Mouse (Mus musculus) liver, adult 2 months (tissue): Measurements from ENCODE around the gene Ap1b1. TPM values are rescaled to one million over a fixed set of nuclear protein-coding genes. Genes with fewer than 3 reads are reported as not detected.

Experiments used
- DNase-seq: peaks from one replicate; pipeline ENCODE4 v3.0.0-alpha.2; 2011; ENCODE audit warnings: low read depth, low spot score; ENCODE audit errors: extremely low read depth
- H3K27ac ChIP-seq: fragments of 200-500 bp; replicated peaks from 2 replicates; pipeline ENCODE4 v1.5.1; 2012; ENCODE audit warnings: low read depth, mild to moderate bottlenecking, control low read depth, inconsistent platforms, low read length; ENCODE audit not compliant: insufficient read depth
- H3K27me3 ChIP-seq: fragments of 200-500 bp; 2 replicates; pipeline ENCODE4 v1.6.1; 2012; ENCODE audit warnings: mild to moderate bottlenecking, moderate library complexity, low read length, inconsistent platforms; ENCODE audit not compliant: control insufficient read depth, insufficient read depth
- H3K36me3 ChIP-seq: fragments of 200-500 bp; 2 replicates; pipeline ENCODE4 v1.6.1; 2012; ENCODE audit warnings: low read length, inconsistent platforms; ENCODE audit not compliant: control insufficient read depth, insufficient read depth
- H3K4me1 ChIP-seq: fragments of 200-500 bp; 2 replicates; pipeline ENCODE4 v1.6.1; 2011; ENCODE audit warnings: low read length; ENCODE audit not compliant: control insufficient read depth, insufficient read depth
- H3K4me3 ChIP-seq: fragments of 200-500 bp; 2 replicates; pipeline ENCODE4 v1.5.1; 2011; ENCODE audit warnings: low read depth, mild to moderate bottlenecking, control low read depth, low read length, moderate library complexity; ENCODE audit not compliant: insufficient read depth
- H3K79me2 ChIP-seq: fragments of 200-500 bp; 2 replicates; pipeline ENCODE4 v1.6.1; 2012; ENCODE audit warnings: inconsistent platforms, mild to moderate bottlenecking, low read length, moderate library complexity; ENCODE audit not compliant: control insufficient read depth, insufficient read depth
- H3K9ac ChIP-seq: fragments of 200-500 bp; 2 replicates; pipeline ENCODE4 v1.6.1; 2012; ENCODE audit warnings: low read depth, mild to moderate bottlenecking, control low read depth, inconsistent platforms, low read length
- CTCF ChIP-seq: fragments of 200-500 bp; IDR thresholded peaks from 2 replicates; pipeline ENCODE4 v1.5.1; 2011; ENCODE audit warnings: low read depth, low read length, control low read depth
- POLR2A ChIP-seq: fragments of 200-500 bp; IDR thresholded peaks from 2 replicates; pipeline ENCODE4 v1.6.1; 2011; ENCODE audit warnings: low read length, control low read depth; ENCODE audit not compliant: insufficient read depth; ENCODE audit errors: extremely low read depth
- WGBS: fragments of 180-500 bp; shearing (Covaris S2); methylation state at CpG from one replicate; pipeline ENCODE4 v1.1.7; 2018; 5-methylcytosine and 5-hydroxymethylcytosine counted together
- polyA plus RNA-seq: library from polyadenylated mRNA; depleted of rRNA; stranded (reverse); fragments of >200 nt; gene quantifications from 2 replicates; pipeline ENCODE4 v1.2.3, GENCODE M21; 2012
- total RNA-seq: library from RNA; depleted of rRNA; stranded (reverse); fragments of >200 nt; gene quantifications from 2 replicates; pipeline ENCODE4 v1.2.3, GENCODE M21; 2014

Gene Ap1b1
- total and polyA plus RNA-seq, 2 experiments, result 30.1 to 48.8 TPM

DNA sequence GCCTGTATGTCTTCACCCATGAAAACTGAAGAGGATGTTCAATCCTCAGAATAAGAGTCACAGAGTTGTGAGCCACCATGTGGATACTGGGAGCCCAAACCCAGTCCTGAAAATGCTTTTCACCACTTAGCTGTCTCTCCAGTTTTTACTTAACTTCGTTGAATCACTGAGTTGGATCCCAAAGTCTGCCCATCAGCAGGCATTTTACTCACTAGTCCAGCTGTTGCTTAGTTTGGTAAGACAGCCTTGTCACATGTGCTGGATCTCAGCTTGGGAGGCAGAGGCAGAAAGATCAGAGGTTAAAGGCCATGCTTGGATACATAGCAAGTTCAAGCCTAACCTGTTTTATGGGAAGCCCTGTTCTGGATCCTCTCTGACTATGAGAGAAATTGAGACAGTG lies 23.6 kb downstream of the Ap1b1 start:
- WGBS, result 77% methylated on average over 1 of the region's 1 CpGs
- peaks cover 2% of the 10 kb centered on the region for H3K4me1 ChIP-seq
- no peak overlapping the region for H3K9ac ChIP-seq
- H3K4me3 ChIP-seq, result no peak overlapping the region
- DNase-seq, result peak; percentile 34
- no peaks in the 10 kb centered on the region for H3K27me3 ChIP-seq
- no peak overlapping the region for H3K27ac ChIP-seq
- TF ChIP-seq CTCF (no peak), POLR2A (no peak)
- H3K36me3 ChIP-seq, result peaks cover 25% of the 10 kb centered on the region
- H3K79me2 ChIP-seq, result no peaks in the 10 kb centered on the region; the same call in 1 of the 2 replicates

DNA sequence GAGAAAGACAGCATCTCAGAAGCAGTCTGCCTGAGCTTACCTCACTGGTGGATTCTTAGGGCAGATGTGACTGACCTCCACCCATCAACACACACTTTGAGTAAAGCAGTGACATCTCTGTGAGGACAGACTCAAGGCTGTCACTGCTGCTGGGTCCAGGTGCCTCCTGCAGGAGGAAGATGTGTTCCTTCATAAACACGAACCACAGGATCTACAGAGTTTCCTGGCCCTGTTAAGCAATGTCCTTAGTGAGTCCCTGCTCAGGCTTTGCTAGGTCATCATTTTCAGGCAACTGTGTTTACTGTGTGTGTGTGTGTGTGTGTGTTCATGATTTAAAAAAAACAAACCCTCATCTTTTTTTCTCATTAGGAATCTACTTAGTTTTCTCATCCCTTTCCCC lies 24.9 kb downstream of the Ap1b1 start:
- peaks cover 31% of the 10 kb centered on the region for H3K36me3 ChIP-seq
- H3K79me2 ChIP-seq, result no peaks in the 10 kb centered on the region
- H3K9ac ChIP-seq, result no peak overlapping the region
- H3K4me3 ChIP-seq, result no peak overlapping the region
- 71% methylated on average over 1 of the region's 1 CpGs for WGBS
- no peaks in the 10 kb centered on the region for H3K27me3 ChIP-seq
- H3K4me1 ChIP-seq, result peaks cover 2% of the 10 kb centered on the region
- no peak for DNase-seq
- peak overlapping the region; percentile 50; the same call in 1 of the 2 replicates for H3K27ac ChIP-seq
- TF ChIP-seq POLR2A (no peak), CTCF (no peak)

DNA sequence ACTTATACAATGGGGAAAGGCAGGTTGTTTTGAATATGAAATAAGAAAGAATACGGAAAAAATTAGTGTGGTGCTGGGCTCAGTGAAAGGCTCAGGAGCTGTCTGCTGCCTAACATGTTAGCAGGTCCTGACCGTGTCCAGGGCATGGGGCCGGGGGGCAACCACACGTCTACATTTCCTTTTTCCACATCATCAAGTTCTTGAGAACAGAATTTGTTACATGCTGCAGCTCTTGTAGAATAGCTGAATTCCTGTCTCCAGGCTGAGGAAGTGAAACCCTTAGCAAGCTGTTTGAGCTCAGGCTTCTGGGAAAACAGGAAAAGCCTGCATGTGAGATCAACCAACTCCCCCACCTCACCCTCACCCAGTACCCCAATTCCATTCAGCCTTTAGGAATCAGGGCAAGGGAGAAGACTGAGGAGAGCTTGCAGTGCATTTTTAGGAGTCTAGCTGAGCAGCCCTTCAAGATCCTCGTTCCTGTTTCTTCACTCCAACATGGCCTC lies 25.6 kb downstream of the Ap1b1 start:
- H3K27ac ChIP-seq, result peak overlapping the region; percentile 50
- peaks cover 2% of the 10 kb centered on the region for H3K4me1 ChIP-seq
- no peak for DNase-seq
- no peaks in the 10 kb centered on the region for H3K27me3 ChIP-seq
- no peaks in the 10 kb centered on the region for H3K79me2 ChIP-seq
- no peak overlapping the region for H3K9ac ChIP-seq
- WGBS, result 85% methylated on average over 5 of the region's 5 CpGs
- TF ChIP-seq POLR2A (no peak), CTCF (no peak)
- peaks cover 39% of the 10 kb centered on the region for H3K36me3 ChIP-seq
- H3K4me3 ChIP-seq, result no peak overlapping the region

DNA sequence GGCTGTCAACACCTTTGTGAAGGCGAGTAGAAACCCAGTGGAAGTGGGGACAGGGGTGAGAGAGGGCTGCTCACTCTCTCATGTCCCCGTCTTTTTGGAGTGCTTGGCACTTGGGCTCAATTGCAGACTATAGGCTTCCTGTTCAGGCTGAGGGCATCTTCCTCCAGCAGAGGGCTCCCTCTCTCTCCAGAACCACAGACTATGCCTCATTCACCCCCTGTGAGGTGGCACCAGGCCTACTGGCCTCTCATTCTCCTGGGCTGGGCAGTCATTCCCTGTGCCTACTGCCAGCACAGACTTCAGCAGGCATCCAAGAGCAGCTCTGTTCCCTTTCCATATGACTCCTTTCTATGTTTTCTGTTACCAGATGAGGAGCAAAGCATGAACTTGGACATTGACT lies 29.1 kb downstream of the Ap1b1 start:
- no peak overlapping the region for H3K9ac ChIP-seq
- H3K27me3 ChIP-seq, result no peaks in the 10 kb centered on the region
- no peaks in the 10 kb centered on the region for H3K4me1 ChIP-seq
- H3K36me3 ChIP-seq, result peaks cover 53% of the 10 kb centered on the region
- no peak for DNase-seq
- no peak for TF ChIP-seq POLR2A
- peak; percentile 74 for TF ChIP-seq CTCF
- H3K27ac ChIP-seq, result no peak overlapping the region
- no peak overlapping the region for H3K4me3 ChIP-seq
- WGBS, result 69% methylated on average over 2 of the region's 2 CpGs
- no peaks in the 10 kb centered on the region for H3K79me2 ChIP-seq

DNA sequence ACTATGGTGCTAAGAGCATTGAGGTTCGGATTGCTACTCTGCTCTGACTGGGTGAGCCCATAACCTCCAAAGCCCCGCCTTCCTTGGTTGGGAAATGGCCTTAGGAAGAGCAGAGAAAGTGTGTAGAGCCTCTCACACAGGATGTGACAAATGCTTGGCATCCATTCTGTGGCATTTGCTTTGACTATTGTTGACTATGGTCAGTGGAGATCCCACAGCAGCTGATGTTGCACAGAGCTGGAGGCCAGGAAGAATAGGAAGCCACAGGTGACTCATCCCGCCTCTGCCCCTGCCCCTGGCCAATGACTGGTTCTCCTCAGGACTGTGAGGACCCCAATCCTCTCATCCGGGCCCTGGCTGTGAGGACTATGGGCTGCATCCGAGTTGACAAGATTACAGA lies 29.7 kb downstream of the Ap1b1 start:
- H3K27ac ChIP-seq, result no peak overlapping the region
- no peak overlapping the region for H3K9ac ChIP-seq
- no peaks in the 10 kb centered on the region for H3K27me3 ChIP-seq
- 89% methylated on average over 5 of the region's 5 CpGs for WGBS
- H3K79me2 ChIP-seq, result no peaks in the 10 kb centered on the region
- peaks cover 54% of the 10 kb centered on the region for H3K36me3 ChIP-seq
- no peak for DNase-seq
- no peaks in the 10 kb centered on the region for H3K4me1 ChIP-seq
- no peak for TF ChIP-seq POLR2A
- TF ChIP-seq CTCF, result no peak
- H3K4me3 ChIP-seq, result no peak overlapping the region

DNA sequence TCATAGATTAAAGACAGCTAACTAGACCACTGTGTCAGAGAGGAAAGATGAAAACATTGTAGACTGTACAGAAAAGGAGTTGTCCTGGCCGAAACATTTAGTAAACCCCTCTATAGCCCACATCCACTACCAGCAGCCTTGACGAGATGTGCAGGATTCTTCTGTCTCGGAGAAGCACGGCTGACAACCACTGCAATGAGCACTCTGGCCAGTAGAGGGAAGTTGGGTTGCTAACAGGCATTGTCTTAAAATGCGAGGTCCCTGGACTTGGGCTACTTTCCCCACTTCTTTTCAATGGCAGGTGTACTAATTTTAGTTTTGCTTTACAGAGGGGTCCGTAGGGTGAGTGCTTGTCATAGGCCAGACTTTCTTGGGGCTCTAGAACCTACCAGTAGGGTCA lies 30.9 kb downstream of the Ap1b1 start:
- Histone ChIP-seq H3K27ac (no peak overlapping the region), H3K36me3 (peaks cover 61% of the 10 kb centered on the region), H3K27me3 (no peaks in the 10 kb centered on the region), H3K9ac (no peak overlapping the region), H3K4me3 (no peak overlapping the region), H3K79me2 (no peaks in the 10 kb centered on the region), H3K4me1 (no peaks in the 10 kb centered on the region)
- WGBS, result 80% methylated on average over 6 of the region's 6 CpGs
- no peak for DNase-seq
- peak; percentile 20; the same call in 1 of the 2 replicates for TF ChIP-seq CTCF
- TF ChIP-seq POLR2A, result no peak
